Mouse (Mus musculus) left cerebral cortex, postnatal 10 days (tissue): ENCODE measurements around the gene Ifrd2. TPM values are rescaled to one million over a fixed set of nuclear protein-coding genes. Genes with fewer than 3 reads are reported as not detected.
"Not testable (repeated sequence)": the region's sequence is repeated elsewhere in the genome, so short reads cannot be mapped to it uniquely, and the experiment has no call there.

Experiments used
- DNase-seq, 2 experiments: peaks; one replicate each; pipeline ENCODE4 v3.0.0; 2021 to 2022; ENCODE audit warnings: low spot score in 2 of 2, mixed read lengths in 1 of 2; ENCODE audit errors: extremely low spot score in 1 of 2
- intact Hi-C: fragments of 180-260 bp; cut with DNase I; formaldehyde crosslinking; loops from one replicate; pipeline ENCODE4 v1.15.1; 2025
- total RNA-seq, 2 experiments: library from RNA; stranded (reverse); gene quantifications; 2 replicates each; pipeline ENCODE4 v1.2.3; 2021

The Ifrd2 gene
- total RNA-seq, 2 experiments from 2014 or later: 10.1 to 12.5 TPM

- no peak for DNase-seq
- intact Hi-C loops: no loop called here
These were observed 17.4 kb upstream of the Ifrd2 start for GRCm38 (mm10) chr9:107570016-107570415.

- DNase-seq: no peak
- intact Hi-C loops: no loop called here
These were observed 16.6 kb upstream of the Ifrd2 start for GRCm38 (mm10) chr9:107570845-107571244.

GRCm38 (mm10) chr9:107571534-107572326 lies 15.7 kb upstream of the Ifrd2 start:
- intact Hi-C loops: no loop called here
- DNase-seq: no peak

- intact Hi-C loops: no loop called here
- DNase-seq: no peak
These were observed 15.1 kb upstream of the Ifrd2 start for GRCm38 (mm10) chr9:107572327-107572662.

- intact Hi-C loops, DNase-seq: not testable (repeated sequence)
These were observed 13.7 kb upstream of the Ifrd2 start for GRCm38 (mm10) chr9:107573774-107574173.

- intact Hi-C loops: no loop called here
- DNase-seq: no peak
These were observed 11.7 kb upstream of the Ifrd2 start for GRCm38 (mm10) chr9:107575579-107576356.

- DNase-seq: peak in 1 of 2 experiments; percentile 90
- intact Hi-C loops: no loop called here
These were observed 10.9 kb upstream of the Ifrd2 start, which contains the start of gene Hyal1 for GRCm38 (mm10) chr9:107576357-107577107. Gene Hyal1, plus strand, starts transcription at chr9:107576927.

GRCm38 (mm10) chr9:107577871-107578270 lies 9.6 kb upstream of the Ifrd2 start:
- intact Hi-C loops: no loop called here
- no peak for DNase-seq

- no peak for DNase-seq
- intact Hi-C loops: no loop called here
These were observed 8.9 kb upstream of the Ifrd2 start, which contains the start of gene Naa80 for GRCm38 (mm10) chr9:107578587-107578986. Gene Naa80, plus strand, starts transcription at chr9:107578887.

- no peak for DNase-seq
- intact Hi-C loops: no loop called here
These were observed 8.2 kb upstream of the Ifrd2 start for GRCm38 (mm10) chr9:107579023-107579900.

- intact Hi-C loops: no loop called here
- peak; percentile 87 to 94 for DNase-seq
These were observed 6.7 kb upstream of the Ifrd2 start, which contains the start of gene Hyal3 for GRCm38 (mm10) chr9:107580501-107581317. Gene Hyal3, plus strand, starts transcription at chr9:107580818.

GRCm38 (mm10) chr9:107581584-107581983 lies 5.9 kb upstream of the Ifrd2 start:
- intact Hi-C loops: no loop called here
- DNase-seq: no peak

GRCm38 (mm10) chr9:107582509-107583062 lies 4.9 kb upstream of the Ifrd2 start:
- DNase-seq: no peak
- intact Hi-C loops: no loop called here

- intact Hi-C loops: no loop called here
- DNase-seq: no peak
These were observed 4.3 kb upstream of the Ifrd2 start for GRCm38 (mm10) chr9:107583174-107583573.

- no peak for DNase-seq
- intact Hi-C loops: no loop called here
These were observed 938 bp upstream of the Ifrd2 start for GRCm38 (mm10) chr9:107586504-107586903.

- intact Hi-C loops: no loop called here
- peak in 1 of 2 experiments; percentile 68 for DNase-seq
These were observed 594 bp downstream of the Ifrd2 start for GRCm38 (mm10) chr9:107587833-107588639.
